Mouse (Mus musculus) left cerebral cortex, adult 2 months (tissue): ENCODE data around the gene Cpsf4. TPM values are rescaled to one million over a fixed set of nuclear protein-coding genes. Genes with fewer than 3 reads are reported as not detected.

ENCODE experiments used
- DNase-seq, 2 experiments: peaks; one replicate each; pipeline ENCODE4 v3.0.0; 2021 to 2022; ENCODE audit warnings: low spot score in 2 of 2, mixed read lengths in 1 of 2; ENCODE audit errors: extremely low spot score in 1 of 2
- H3K27ac ChIP-seq: fragments of 200-600 bp; 2 replicates; pipeline ENCODE4 v1.8.1; 2022
- H3K4me3 ChIP-seq: fragments of 200-600 bp; 2 replicates; pipeline ENCODE4 v1.8.1; 2022
- CTCF ChIP-seq: fragments of 200-600 bp; IDR thresholded peaks from 2 replicates; pipeline ENCODE4 v1.8.1; 2022; ENCODE audit warnings: antibody characterized with exemption, mild to moderate bottlenecking, moderate library complexity
- intact Hi-C: fragments of 180-260 bp; cut with DNase I; formaldehyde crosslinking; loops from one replicate; pipeline ENCODE4 v1.15.1; 2025
- total RNA-seq, 2 experiments: library from RNA; stranded (reverse); gene quantifications; 2 replicates each; pipeline ENCODE4 v1.2.3; 2021

The Cpsf4 gene
- total RNA-seq, 2 experiments from 2014 or later: 25.6 to 26.0 TPM

- Histone ChIP-seq H3K4me3 (peak within 1 kb of the TSS; percentile 81), H3K27ac (peak within 1 kb of the TSS; percentile 97)
- peak; percentile 98 for DNase-seq
- intact Hi-C loops: loop anchor here (1.0 to 2.0 kb wide), 2 partner anchors 27 to 49 kb away; partner anchors contain the start of genes Zkscan5 and Zscan25
- no peak for TF ChIP-seq CTCF
These were observed 64.4 kb downstream of the Cpsf4 start, which contains the start of gene Zfp655 for GRCm38 (mm10) chr5:145231367-145231871. Gene Zfp655 (plus strand): TSS chr5:145231715.

Other genes with a start within 250 kb of the Cpsf4 start
- 10 to 100 TPM; 35.2 to 40.7 TPM for gene Smurf1, start 201.4 kb upstream of the Cpsf4 start, total RNA-seq
- gene Gm4871, start 134.5 kb upstream of the Cpsf4 start, total RNA-seq: not detected
- not detected for gene 1700018F24Rik, start 124.2 kb upstream of the Cpsf4 start, total RNA-seq
- gene Arpc1a, start 83.4 kb upstream of the Cpsf4 start, total RNA-seq: 100 to 1,000 TPM; 192 to 199 TPM
- gene Kpna7, start 83.2 kb upstream of the Cpsf4 start, total RNA-seq: not detected
- 10 to 100 TPM; 19.0 to 23.5 TPM for gene Arpc1b, start 53.0 kb upstream of the Cpsf4 start, total RNA-seq
- gene Pdap1, start 27.0 kb upstream of the Cpsf4 start, total RNA-seq: 10 to 100 TPM; 92.5 to 96.0 TPM
- 10 to 100 TPM; 69.4 to 69.6 TPM for gene Bud31, start 26.9 kb upstream of the Cpsf4 start, total RNA-seq
- gene Ptcd1, start 105 bp upstream of the Cpsf4 start, total RNA-seq: 10 to 100 TPM; 19.4 to 21.9 TPM
- gene Atp5j2, start 24.8 kb downstream of the Cpsf4 start, total RNA-seq: 100 to 1,000 TPM; 217 to 220 TPM
- gene Zkscan14, start 34.7 kb downstream of the Cpsf4 start, total RNA-seq: 10 to 100 TPM; 13.4 to 14.1 TPM
- gene Zkscan5, start 37.3 kb downstream of the Cpsf4 start, total RNA-seq: 10 to 100 TPM; 10.8 to 11.0 TPM
- 10 to 100 TPM; 33.1 to 34.2 TPM for gene Zfp655, start 64.5 kb downstream of the Cpsf4 start, total RNA-seq
- 10 to 100 TPM; 18.9 to 22.3 TPM for gene Zscan25, start 113.3 kb downstream of the Cpsf4 start, total RNA-seq
- gene Cyp3a57, start 178.1 kb downstream of the Cpsf4 start, total RNA-seq: under 1 TPM; 0.26 to 0.45 TPM